Mouse (Mus musculus) hindbrain, embryonic 13.5 days (tissue): ENCODE measurements around the gene Gm10031. TPM values are rescaled to one million over a fixed set of nuclear protein-coding genes. Genes with fewer than 3 reads are reported as not detected.
"Not testable (repeated sequence)": the region's sequence is repeated elsewhere in the genome, so short reads cannot be mapped to it uniquely, and the experiment has no call there.

ENCODE experiments used
- ATAC-seq: fragments of 200-750 bp; cut with Nextera tagmentation; 2 replicates; pipeline ENCODE4 v1.8.0; 2017; ENCODE audit warnings: moderate TSS enrichment; ENCODE audit not compliant: low FRiP score
- H3K27ac ChIP-seq: fragments of 300-500 bp; sonication (generic); 2 replicates; pipeline ENCODE4 v1.5.1; 2015; ENCODE audit warnings: inconsistent platforms, mild to moderate bottlenecking, moderate library complexity
- H3K27me3 ChIP-seq: fragments of 300-500 bp; sonication (generic); 2 replicates; pipeline ENCODE4 v1.6.1; 2015; ENCODE audit warnings: mild to moderate bottlenecking, inconsistent platforms
- H3K36me3 ChIP-seq: fragments of 300-500 bp; sonication (generic); 2 replicates; pipeline ENCODE4 v1.6.1; 2015; ENCODE audit warnings: mild to moderate bottlenecking, inconsistent platforms
- H3K4me1 ChIP-seq: fragments of 300-500 bp; sonication (generic); replicated peaks from 2 replicates; pipeline ENCODE4 v1.6.1; 2015; ENCODE audit warnings: inconsistent platforms
- H3K4me2 ChIP-seq: fragments of 300-500 bp; sonication (generic); 2 replicates; pipeline ENCODE4 v1.6.1; 2015; ENCODE audit warnings: inconsistent platforms, mild to moderate bottlenecking, moderate library complexity
- H3K4me3 ChIP-seq: fragments of 300-500 bp; sonication (generic); 2 replicates; pipeline ENCODE4 v1.5.1; 2015; ENCODE audit warnings: mild to moderate bottlenecking, inconsistent platforms
- H3K9ac ChIP-seq: fragments of 300-500 bp; sonication (generic); 2 replicates; pipeline ENCODE4 v1.6.1; 2015; ENCODE audit warnings: mild to moderate bottlenecking, inconsistent platforms
- H3K9me3 ChIP-seq: fragments of 300-500 bp; sonication (generic); 2 replicates; pipeline ENCODE4 v1.6.1; 2016; ENCODE audit warnings: inconsistent platforms
- WGBS: fragments of 180-500 bp; shearing (Covaris S2); methylation state at CpG from one replicate; pipeline ENCODE4 v1.1.7; 2015; 5-methylcytosine and 5-hydroxymethylcytosine counted together
- polyA plus RNA-seq: library from polyadenylated mRNA; unstranded; fragments of >200 nt; fragmentation: Nextera tagmentation; extraction: Ambion mirVana; gene quantifications from 2 replicates; pipeline ENCODE4 v1.2.1, GENCODE M21; 2015

Gene Gm10031
- polyA plus RNA-seq, 1 experiment from 2014 or later: 0.79 TPM

GRCm38 (mm10) chr1:156520136-156520780 lies 3.6 kb upstream of the Gm10031 start:
- Histone ChIP-seq H3K27me3 (no peaks in the 10 kb centered on the region), H3K9me3 (no peaks in the 10 kb centered on the region), H3K36me3 (no peaks in the 10 kb centered on the region), H3K9ac (no peak overlapping the region), H3K4me3 (no peak overlapping the region), H3K4me2 (no peak overlapping the region), H3K27ac (no peak overlapping the region), H3K4me1 (no peaks in the 10 kb centered on the region)
- no peak for ATAC-seq
- WGBS: 83% methylated on average over 3 of the region's 3 CpGs

GRCm38 (mm10) chr1:156521796-156522517 lies 1.9 kb upstream of the Gm10031 start:
- Histone ChIP-seq H3K4me2 (peak overlapping the region; percentile 22; the same call in 1 of the 2 replicates), H3K9me3 (no peaks in the 10 kb centered on the region), H3K27ac (no peak overlapping the region), H3K4me3 (no peak overlapping the region), H3K4me1 (no peaks in the 10 kb centered on the region), H3K9ac (no peak overlapping the region), H3K27me3 (no peaks in the 10 kb centered on the region), H3K36me3 (no peaks in the 10 kb centered on the region)
- no peak for ATAC-seq
- 43% methylated on average over 15 of the region's 15 CpGs for WGBS

- H3K27me3 ChIP-seq, ATAC-seq, H3K9ac ChIP-seq, H3K27ac ChIP-seq, H3K36me3 ChIP-seq, H3K4me1 ChIP-seq, H3K4me2 ChIP-seq, H3K4me3 ChIP-seq, H3K9me3 ChIP-seq: not testable (repeated sequence)
- WGBS: 90% methylated on average over 16 of the region's 16 CpGs
These were observed 8.8 kb downstream of the Gm10031 start for GRCm38 (mm10) chr1:156532476-156533175.

- H3K27me3 ChIP-seq: no peaks in the 10 kb centered on the region
- no peak overlapping the region for H3K9ac ChIP-seq
- WGBS: 90% methylated on average over 3 of the region's 3 CpGs
- H3K4me2 ChIP-seq: no peak overlapping the region
- no peak for ATAC-seq
- H3K9me3 ChIP-seq: no peaks in the 10 kb centered on the region
- H3K4me1 ChIP-seq: no peaks in the 10 kb centered on the region
- H3K36me3 ChIP-seq: no peaks in the 10 kb centered on the region
- no peak overlapping the region for H3K27ac ChIP-seq
- H3K4me3 ChIP-seq: no peak overlapping the region
These were observed 9.7 kb downstream of the Gm10031 start for GRCm38 (mm10) chr1:156533483-156533882.

- no peaks in the 10 kb centered on the region for H3K4me1 ChIP-seq
- WGBS: 87% methylated on average over 4 of the region's 4 CpGs
- no peak overlapping the region for H3K9ac ChIP-seq
These were observed 10.1 kb downstream of the Gm10031 start for GRCm38 (mm10) chr1:156533911-156534310.

GRCm38 (mm10) chr1:156537031-156537430 lies 13.2 kb downstream of the Gm10031 start:
- no peak for ATAC-seq
- H3K27me3 ChIP-seq: no peaks in the 10 kb centered on the region
- H3K4me1 ChIP-seq: no peaks in the 10 kb centered on the region

More at GRCm38 (mm10) chr1:156533911-156534310, 10.1 kb downstream of the Gm10031 start:
- Histone ChIP-seq H3K27ac (no peak overlapping the region), H3K36me3 (no peaks in the 10 kb centered on the region), H3K9me3 (no peaks in the 10 kb centered on the region), H3K4me2 (no peak overlapping the region), H3K27me3 (no peaks in the 10 kb centered on the region), H3K4me3 (no peak overlapping the region)
- no peak for ATAC-seq

GRCm38 (mm10) chr1:156537701-156538100 lies 13.9 kb downstream of the Gm10031 start:
- 89% methylated on average over 6 of the region's 6 CpGs for WGBS
- Histone ChIP-seq H3K27ac (no peak overlapping the region), H3K4me1 (no peaks in the 10 kb centered on the region), H3K4me3 (no peak overlapping the region), H3K27me3 (no peaks in the 10 kb centered on the region), H3K4me2 (no peak overlapping the region), H3K9me3 (no peaks in the 10 kb centered on the region), H3K36me3 (no peaks in the 10 kb centered on the region), H3K9ac (no peak overlapping the region)
- ATAC-seq: no peak

More at GRCm38 (mm10) chr1:156537031-156537430, 13.2 kb downstream of the Gm10031 start:
- 69% methylated on average over 2 of the region's 2 CpGs for WGBS
- Histone ChIP-seq H3K4me3 (no peak overlapping the region), H3K27ac (no peak overlapping the region), H3K9me3 (no peaks in the 10 kb centered on the region), H3K36me3 (no peaks in the 10 kb centered on the region), H3K9ac (no peak overlapping the region), H3K4me2 (no peak overlapping the region)

- 82% methylated on average over 3 of the region's 3 CpGs for WGBS
- ATAC-seq: no peak
These were observed 14.6 kb downstream of the Gm10031 start for GRCm38 (mm10) chr1:156538382-156538781.

GRCm38 (mm10) chr1:156539787-156540560 lies 16.2 kb downstream of the Gm10031 start:
- no peak overlapping the region for H3K4me2 ChIP-seq
- ATAC-seq: no peak

More at GRCm38 (mm10) chr1:156538382-156538781, 14.6 kb downstream of the Gm10031 start:
- no peaks in the 10 kb centered on the region for H3K27me3 ChIP-seq
- H3K9ac ChIP-seq: no peak overlapping the region
- H3K27ac ChIP-seq: no peak overlapping the region
- H3K36me3 ChIP-seq: no peaks in the 10 kb centered on the region
- H3K9me3 ChIP-seq: no peaks in the 10 kb centered on the region
- H3K4me2 ChIP-seq: no peak overlapping the region
- no peak overlapping the region for H3K4me3 ChIP-seq
- no peaks in the 10 kb centered on the region for H3K4me1 ChIP-seq

GRCm38 (mm10) chr1:156543999-156544398 lies 20.2 kb downstream of the Gm10031 start:
- WGBS: 48% methylated on average over 12 of the region's 12 CpGs
- no peak overlapping the region for H3K27ac ChIP-seq
- H3K9ac ChIP-seq: no peak overlapping the region
- no peak overlapping the region for H3K4me2 ChIP-seq
- no peaks in the 10 kb centered on the region for H3K27me3 ChIP-seq
- H3K36me3 ChIP-seq: no peaks in the 10 kb centered on the region
- no peak overlapping the region for H3K4me3 ChIP-seq
- H3K4me1 ChIP-seq: no peaks in the 10 kb centered on the region
- ATAC-seq: no peak
- no peaks in the 10 kb centered on the region for H3K9me3 ChIP-seq

More at GRCm38 (mm10) chr1:156539787-156540560, 16.2 kb downstream of the Gm10031 start:
- no peak overlapping the region for H3K9ac ChIP-seq
- no peaks in the 10 kb centered on the region for H3K27me3 ChIP-seq
- H3K4me3 ChIP-seq: no peak overlapping the region
- H3K36me3 ChIP-seq: no peaks in the 10 kb centered on the region
- 47% methylated on average over 4 of the region's 4 CpGs for WGBS
- H3K9me3 ChIP-seq: no peaks in the 10 kb centered on the region
- no peak overlapping the region for H3K27ac ChIP-seq
- no peaks in the 10 kb centered on the region for H3K4me1 ChIP-seq

GRCm38 (mm10) chr1:156558024-156558930 lies 34.5 kb downstream of the Gm10031 start, which contains the start of gene Abl2:
Gene Abl2, plus strand, starts transcription at chr1:156558786.
- peak; percentile 97 for ATAC-seq
- 9% methylated on average over 60 of the region's 60 CpGs for WGBS
- H3K4me2 ChIP-seq: peak within 1 kb of the TSS; percentile 55
- H3K27me3 ChIP-seq: no peaks in the 10 kb centered on the region
- no peaks in the 10 kb centered on the region for H3K36me3 ChIP-seq
- H3K9me3 ChIP-seq: no peaks in the 10 kb centered on the region
- H3K4me1 ChIP-seq: peaks cover 22% of the 10 kb centered on the region
- H3K27ac ChIP-seq: peak within 1 kb of the TSS; percentile 99
- peak within 1 kb of the TSS; percentile 97 for H3K9ac ChIP-seq
- H3K4me3 ChIP-seq: peak within 1 kb of the TSS; percentile 92
